8 mouse cellular contexts compared by ENCODE assay signal in genomic region chr19:42035456-42036248, GRCm38 (mm10). TPM values are rescaled to one million over a fixed set of nuclear protein-coding genes. Genes with fewer than 3 reads are reported as not detected.
DNase-seq lines count a peak whose midpoint lies in the region; ATAC-seq lines count a peak whose summit lies in the region.

Gene Ankrd2 (plus strand): TSS chr19:42036000.

- peak; percentile 74 for DNase-seq in forebrain, embryonic 10.5 days (ENCODE audit: extremely low spot score, low spot score)
- peak; percentile 87 to 91 for DNase-seq in heart, postnatal 10 days
- DNase-seq in kidney, postnatal 4 days, result peak; percentile 93 to 94
- peak; percentile 60 for DNase-seq in telencephalon, adult 2 months (ENCODE audit: low read depth, low spot score)

- no peak within 1 kb of the TSS for H3K9ac ChIP-seq in liver, embryonic 15.5 days
- no peak within 1 kb of the TSS for H3K9ac ChIP-seq in neural tube, embryonic 13.5 days

- H3K4me1 ChIP-seq in brown adipose tissue, adult 24 weeks (ENCODE audit: control insufficient read depth, insufficient read depth, insufficient read length, low read length), result peaks cover 12% of the 10 kb centered on the region
- peaks cover 23% of the 10 kb centered on the region for H3K4me1 ChIP-seq in forebrain, embryonic 10.5 days
- 0 out of 2 replicates have a peak, but pooled peaks cover 5% of the 10 kb centered on the region for H3K4me1 ChIP-seq in liver, embryonic 15.5 days (replicated peaks)
- peaks cover 8% of the 10 kb centered on the region for H3K4me1 ChIP-seq in neural tube, embryonic 13.5 days (replicated peaks)

- 0 out of 2 replicates have a peak within 1 kb of the TSS, but pooled peaks have one; percentile 4 for H3K27ac ChIP-seq in brown adipose tissue, adult 24 weeks (replicated peaks; ENCODE audit: low read depth, low read length)
- H3K27ac ChIP-seq in forebrain, embryonic 10.5 days, result peak within 1 kb of the TSS; percentile 58
- no peak within 1 kb of the TSS for H3K27ac ChIP-seq in liver, embryonic 15.5 days (replicated peaks)
- no peak within 1 kb of the TSS for H3K27ac ChIP-seq in neural tube, embryonic 13.5 days (replicated peaks)

- peak; percentile 71 for ATAC-seq in CD4-positive, CD25-positive, alpha-beta regulatory T cell, adult 4 months
- peak; percentile 44 for ATAC-seq in liver, embryonic 15.5 days (ENCODE audit: insufficient read depth)
- ATAC-seq in neural tube, embryonic 13.5 days (ENCODE audit: low read depth), result peak; percentile 74

- H3K9me3 ChIP-seq in forebrain, embryonic 10.5 days, result no peaks in the 10 kb centered on the region
- no peaks in the 10 kb centered on the region for H3K9me3 ChIP-seq in liver, embryonic 15.5 days (replicated peaks)
- no peaks in the 10 kb centered on the region for H3K9me3 ChIP-seq in neural tube, embryonic 13.5 days

- 0 out of 2 replicates have a peak, but pooled peaks cover 5% of the 10 kb centered on the region for H3K36me3 ChIP-seq in forebrain, embryonic 10.5 days (replicated peaks)
- H3K36me3 ChIP-seq in liver, embryonic 15.5 days (replicated peaks), result no peaks in the 10 kb centered on the region
- H3K36me3 ChIP-seq in neural tube, embryonic 13.5 days, result 0 out of 2 replicates have a peak, but pooled peaks cover 7% of the 10 kb centered on the region

- H3K4me2 ChIP-seq in liver, embryonic 15.5 days, result no peak within 1 kb of the TSS
- H3K4me2 ChIP-seq in neural tube, embryonic 13.5 days, result no peak within 1 kb of the TSS

- 68% methylated on average over 19 of the region's 19 CpGs for WGBS in forebrain, embryonic 10.5 days
- WGBS in liver, embryonic 15.5 days (ENCODE audit: insufficient replicate concordance), result 59% methylated on average over 19 of the region's 19 CpGs
- 63% methylated on average over 19 of the region's 19 CpGs for WGBS in neural tube, embryonic 13.5 days

- intact Hi-C loops in heart, postnatal 10 days (cut with DNase I), result loop anchor here (1.0 to 5.0 kb wide), 3 partner anchors 34 to 132 kb away; no protein-coding TSS in a partner anchor

- no peak within 1 kb of the TSS for H3K4me3 ChIP-seq in brown adipose tissue, adult 24 weeks (ENCODE audit: insufficient read depth, low read depth, low read length)
- H3K4me3 ChIP-seq in forebrain, embryonic 10.5 days, result no peak within 1 kb of the TSS
- no peak within 1 kb of the TSS for H3K4me3 ChIP-seq in liver, embryonic 15.5 days (replicated peaks)
- no peak within 1 kb of the TSS for H3K4me3 ChIP-seq in neural tube, embryonic 13.5 days

- H3K27me3 ChIP-seq in forebrain, embryonic 10.5 days (ENCODE audit: poor library complexity, severe bottlenecking), result peaks cover 15% of the 10 kb centered on the region; the same call in 1 of the 2 replicates
- H3K27me3 ChIP-seq in liver, embryonic 15.5 days, result peaks cover 16% of the 10 kb centered on the region
- peaks cover 7% of the 10 kb centered on the region; the same call in 1 of the 2 replicates for H3K27me3 ChIP-seq in neural tube, embryonic 13.5 days

RNA-seq across cellular contexts. Expression of gene Ankrd2, which starts in this region (rescaled TPM):
- not detected for polyA plus RNA-seq in CD4-positive, CD25-positive, alpha-beta regulatory T cell, adult 4 months (2017; shearing (Covaris generic))
- polyA plus RNA-seq in brown adipose tissue, adult 24 weeks (2012; ENCODE audit: insufficient read depth, insufficient read length, missing spikeins), result 2.1 and 3.2 TPM in 2 replicates
- polyA plus RNA-seq in forebrain, embryonic 10.5 days (2016; fragmentation: Nextera tagmentation; extraction: Ambion mirVana), result 0.42 TPM in 1 of 2 replicates, not detected in the other
- total RNA-seq in heart, postnatal 10 days (2021), result not detected
- polyA plus RNA-seq in liver, embryonic 15.5 days (2015; fragmentation: Nextera tagmentation; extraction: Ambion mirVana), result 0.17 and 0.21 TPM in 2 replicates
- polyA plus RNA-seq in neural tube, embryonic 13.5 days (2015; fragmentation: Nextera tagmentation; extraction: Ambion mirVana), result 0.53 and 0.73 TPM in 2 replicates

Comparison
In these comparisons a context has a peak if more than half of its experiments do, and no peak if none do; other contexts are left out.
1. Peak in ATAC-seq in CD4-positive, CD25-positive, alpha-beta regulatory T cell, adult 4 months; RNA of the gene not detected or under 1 TPM.
2. Peak in DNase-seq and H3K27ac ChIP-seq in forebrain, embryonic 10.5 days; RNA of the gene not detected or under 1 TPM.
3. Peak in DNase-seq in heart, postnatal 10 days; RNA of the gene not detected or under 1 TPM.
4. Peak in ATAC-seq in liver, embryonic 15.5 days; RNA of the gene not detected or under 1 TPM.
5. Peak in ATAC-seq in neural tube, embryonic 13.5 days; RNA of the gene not detected or under 1 TPM.